Mouse (Mus musculus) forebrain, embryonic 11.5 days (tissue): ENCODE results near the gene Hdac4. TPM values are rescaled to one million over a fixed set of nuclear protein-coding genes. Genes with fewer than 3 reads are reported as not detected.

Experiments
- ATAC-seq: fragments of 200-750 bp; cut with Nextera tagmentation; replicated peaks from 2 replicates; pipeline ENCODE4 v1.8.0; 2017; ENCODE audit warnings: moderate TSS enrichment; ENCODE audit not compliant: low FRiP score
- DNase-seq: peaks from one replicate; pipeline ENCODE4 v3.0.0-alpha.2; 2017; ENCODE audit warnings: low spot score
- H3K27ac ChIP-seq: fragments of 300-500 bp; sonication (generic); 2 replicates; pipeline ENCODE4 v1.5.1; 2014; ENCODE audit warnings: low read depth, low read length
- H3K27me3 ChIP-seq: fragments of 300-500 bp; sonication (generic); 2 replicates; pipeline ENCODE4 v1.6.1; 2014; ENCODE audit warnings: mild to moderate bottlenecking, low read length, mixed read lengths; ENCODE audit not compliant: control insufficient read depth, insufficient read depth
- H3K36me3 ChIP-seq: fragments of 300-500 bp; sonication (generic); 2 replicates; pipeline ENCODE4 v1.6.1; 2014; ENCODE audit warnings: mild to moderate bottlenecking, low read length, moderate library complexity, mixed read lengths; ENCODE audit not compliant: control insufficient read depth, insufficient read depth
- H3K4me1 ChIP-seq: fragments of 300-500 bp; sonication (generic); replicated peaks from 2 replicates; pipeline ENCODE4 v1.6.1; 2014; ENCODE audit warnings: low read length, mixed read lengths; ENCODE audit not compliant: control insufficient read depth, insufficient read depth
- H3K4me2 ChIP-seq: fragments of 300-500 bp; sonication (generic); 2 replicates; pipeline ENCODE4 v1.6.1; 2014; ENCODE audit warnings: low read depth, mild to moderate bottlenecking, low read length, moderate library complexity, mixed read lengths; ENCODE audit not compliant: severe bottlenecking
- H3K4me3 ChIP-seq: fragments of 300-500 bp; sonication (generic); 2 replicates; pipeline ENCODE4 v1.5.1; 2014; ENCODE audit warnings: low read depth, low read length
- H3K9ac ChIP-seq: fragments of 300-500 bp; sonication (generic); 2 replicates; pipeline ENCODE4 v1.6.1; 2014; ENCODE audit warnings: low read length
- H3K9me3 ChIP-seq: fragments of 300-500 bp; sonication (generic); 2 replicates; pipeline ENCODE4 v1.6.1; 2016; ENCODE audit warnings: low read length, mixed read lengths; ENCODE audit not compliant: control insufficient read depth
- WGBS: fragments of 180-500 bp; shearing (Covaris S2); extraction: QIAGEN DNeasy Blood & Tissue Kit; methylation state at CpG from one replicate; pipeline ENCODE4 v1.1.7; 2014; 5-methylcytosine and 5-hydroxymethylcytosine counted together
- polyA plus RNA-seq: library from polyadenylated mRNA; unstranded; fragments of >200 nt; fragmentation: Nextera tagmentation; extraction: Ambion mirVana; gene quantifications from 2 replicates; pipeline ENCODE4 v1.2.1, GENCODE M21; 2014

Gene Hdac4
- polyA plus RNA-seq, 1 experiment from 2014 or later: 29.6 TPM

GRCm38 (mm10) chr1:91917596-91917995, 277.9 kb downstream of the Hdac4 start:
- no peak overlapping the region for H3K4me3 ChIP-seq
- H3K27ac ChIP-seq: no peak overlapping the region
- H3K9ac ChIP-seq: no peak overlapping the region
- H3K9me3 ChIP-seq: no peaks in the 10 kb centered on the region
- no peaks in the 10 kb centered on the region for H3K4me1 ChIP-seq
- no peak for ATAC-seq
- H3K27me3 ChIP-seq: no peaks in the 10 kb centered on the region
- no peak for DNase-seq
- no peak overlapping the region for H3K4me2 ChIP-seq
- 87% methylated on average over 2 of the region's 2 CpGs for WGBS
- no peaks in the 10 kb centered on the region for H3K36me3 ChIP-seq

DNA sequence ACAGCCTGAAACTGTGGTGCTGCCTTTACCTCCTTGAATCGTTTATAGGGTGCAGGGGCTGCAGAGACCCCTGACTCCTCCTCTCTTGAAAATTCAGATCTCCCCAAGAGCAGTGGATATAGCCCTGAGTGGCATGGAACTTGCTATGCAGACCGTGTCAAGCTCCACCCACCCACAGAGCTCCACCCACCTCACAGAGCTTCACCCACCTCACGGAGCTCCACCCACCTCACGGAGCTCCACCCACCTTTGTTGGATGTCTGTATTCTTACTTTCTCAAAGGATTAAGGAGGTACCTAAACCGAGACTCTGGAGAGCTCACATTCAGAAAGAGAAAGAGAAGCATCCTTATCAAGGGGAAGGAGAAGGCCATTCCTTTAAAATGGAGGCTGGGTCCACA, 279.5 kb downstream of the Hdac4 start:
- DNase-seq (no peak), ATAC-seq (no peak)
- Histone ChIP-seq H3K36me3 (no peaks in the 10 kb centered on the region), H3K9ac (no peak overlapping the region), H3K4me2 (no peak overlapping the region), H3K4me1 (no peaks in the 10 kb centered on the region), H3K27me3 (no peaks in the 10 kb centered on the region), H3K9me3 (no peaks in the 10 kb centered on the region), H3K4me3 (no peak overlapping the region), H3K27ac (no peak overlapping the region)
- WGBS: 77% methylated on average over 5 of the region's 5 CpGs

- ATAC-seq (no peak), DNase-seq (no peak)
- H3K27ac ChIP-seq: no peak overlapping the region
- H3K4me2 ChIP-seq: no peak overlapping the region
- no peak overlapping the region for H3K4me3 ChIP-seq
- H3K9me3 ChIP-seq: no peaks in the 10 kb centered on the region
- H3K36me3 ChIP-seq: no peaks in the 10 kb centered on the region
- no peaks in the 10 kb centered on the region for H3K4me1 ChIP-seq
- no peak overlapping the region for H3K9ac ChIP-seq
- H3K27me3 ChIP-seq: no peaks in the 10 kb centered on the region
- WGBS: 79% methylated on average over 3 of the region's 3 CpGs
Observed at GRCm38 (mm10) chr1:91914648-91915047, 280.9 kb downstream of the Hdac4 start.

GRCm38 (mm10) chr1:91913850-91914249, 281.6 kb downstream of the Hdac4 start:
- no peak overlapping the region for H3K4me2 ChIP-seq
- H3K27ac ChIP-seq: no peak overlapping the region
- no peaks in the 10 kb centered on the region for H3K27me3 ChIP-seq
- H3K36me3 ChIP-seq: no peaks in the 10 kb centered on the region
- no peak for ATAC-seq
- H3K9me3 ChIP-seq: no peaks in the 10 kb centered on the region
- 0 out of 2 replicates have a peak, but pooled peaks cover 1% of the 10 kb centered on the region for H3K4me1 ChIP-seq
- H3K9ac ChIP-seq: no peak overlapping the region
- DNase-seq: peak; percentile 76
- no peak overlapping the region for H3K4me3 ChIP-seq
- WGBS: 44% methylated on average over 6 of the region's 6 CpGs

GRCm38 (mm10) chr1:91912227-91913119, 283.0 kb downstream of the Hdac4 start:
- H3K9me3 ChIP-seq: no peaks in the 10 kb centered on the region
- DNase-seq: no peak
- H3K36me3 ChIP-seq: no peaks in the 10 kb centered on the region
- H3K27me3 ChIP-seq: no peaks in the 10 kb centered on the region
- 55% methylated on average over 10 of the region's 10 CpGs for WGBS
- 0 out of 2 replicates have a peak, but pooled peaks cover 4% of the 10 kb centered on the region for H3K4me1 ChIP-seq
- H3K4me2 ChIP-seq: no peak overlapping the region
- no peak for ATAC-seq
- no peak overlapping the region for H3K4me3 ChIP-seq
- no peak overlapping the region for H3K27ac ChIP-seq
- H3K9ac ChIP-seq: no peak overlapping the region

- Histone ChIP-seq H3K4me1 (0 out of 2 replicates have a peak, but pooled peaks cover 4% of the 10 kb centered on the region), H3K36me3 (no peaks in the 10 kb centered on the region), H3K9me3 (no peaks in the 10 kb centered on the region), H3K4me3 (no peak overlapping the region), H3K27me3 (no peaks in the 10 kb centered on the region), H3K27ac (no peak overlapping the region), H3K9ac (no peak overlapping the region), H3K4me2 (no peak overlapping the region)
- ATAC-seq (no peak), DNase-seq (no peak)
- WGBS: 88% methylated on average over 6 of the region's 6 CpGs
Observed at GRCm38 (mm10) chr1:91905268-91905667, 290.2 kb downstream of the Hdac4 start.

- no peak overlapping the region for H3K4me2 ChIP-seq
- H3K9me3 ChIP-seq: no peaks in the 10 kb centered on the region
- H3K27ac ChIP-seq: no peak overlapping the region
- DNase-seq: no peak
- H3K4me1 ChIP-seq: no peaks in the 10 kb centered on the region
- H3K9ac ChIP-seq: no peak overlapping the region
- 83% methylated on average over 8 of the region's 8 CpGs for WGBS
- no peak for ATAC-seq
- no peak overlapping the region for H3K4me3 ChIP-seq
- no peaks in the 10 kb centered on the region for H3K27me3 ChIP-seq
- no peaks in the 10 kb centered on the region for H3K36me3 ChIP-seq
Observed at GRCm38 (mm10) chr1:91903241-91903981, 292.1 kb downstream of the Hdac4 start.

DNA sequence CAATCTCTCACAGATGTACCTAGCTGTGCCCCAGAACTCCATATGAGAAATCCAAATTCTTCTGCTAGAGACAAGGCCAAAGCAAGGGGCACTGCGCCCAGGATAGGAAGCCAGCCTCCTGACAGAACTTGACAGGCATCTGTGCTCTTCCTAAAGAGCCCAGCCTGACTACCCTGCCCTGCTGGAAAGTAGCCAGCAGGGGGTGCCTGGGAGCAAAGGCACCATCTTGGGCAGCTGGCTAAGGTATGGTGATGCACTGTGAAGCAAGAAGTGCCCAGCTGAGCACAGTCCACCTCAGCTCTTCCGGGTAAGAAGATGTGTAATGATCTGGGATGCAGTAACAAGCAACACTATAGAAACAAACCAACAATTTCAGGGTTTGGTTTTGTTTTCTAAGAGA, 298.4 kb downstream of the Hdac4 start:
- no peak for ATAC-seq
- no peaks in the 10 kb centered on the region for H3K36me3 ChIP-seq
- no peak overlapping the region for H3K4me2 ChIP-seq
- no peaks in the 10 kb centered on the region for H3K4me1 ChIP-seq
- H3K9ac ChIP-seq: no peak overlapping the region
- H3K9me3 ChIP-seq: no peaks in the 10 kb centered on the region
- 93% methylated on average over 2 of the region's 2 CpGs for WGBS
- no peak for DNase-seq
- no peak overlapping the region for H3K27ac ChIP-seq
- H3K4me3 ChIP-seq: no peak overlapping the region
- no peaks in the 10 kb centered on the region for H3K27me3 ChIP-seq
